Mouse (Mus musculus): ENCODE data around the gene Epor. TPM values are rescaled to one million over a fixed set of nuclear protein-coding genes. Genes with fewer than 3 reads are reported as not detected.

Gene Epor
- total and polyA plus RNA-seq, 2 experiments, result 0.74 to 5.0 TPM

- peak within 1 kb of the TSS; percentile 62 for H3K4me3 ChIP-seq (ENCODE audit: insufficient read depth, low read depth, low read length)
- 9% methylated on average over 57 of the region's 57 CpGs for whole genome bisulfite sequencing
Observed at GRCm38 (mm10) chr9:22002194-22003162, 39.2 kb upstream of the Epor start, which contains the start of the genes Ccdc151 and Prkcsh. Gene Ccdc151 (minus strand): TSS chr9:22002634. Gene Prkcsh (plus strand): TSS chr9:22002806.

GRCm38 (mm10) chr9:22001633-22002032 is 38.3 kb upstream of the Epor start:
- Histone ChIP-seq H3K27ac (replicated peaks; ENCODE audit: insufficient read depth, low read depth, low read length) (no peak overlapping the region), H3K79me2 (ENCODE audit: control insufficient read depth, insufficient read depth, low read length) (0 out of 2 replicates have a peak, but pooled peaks cover 3% of the 10 kb centered on the region), H3K36me3 (ENCODE audit: control insufficient read depth, insufficient read depth, low read length) (no peaks in the 10 kb centered on the region; the same call in 1 of the 2 replicates), H3K27me3 (ENCODE audit: control insufficient read depth, insufficient read depth, low read length) (no peaks in the 10 kb centered on the region), H3K9ac (ENCODE audit: low read depth, low read length) (no peak overlapping the region), H3K4me3 (ENCODE audit: insufficient read depth, low read depth, low read length) (no peak overlapping the region), H3K4me1 (ENCODE audit: control insufficient read depth, insufficient read depth, low read length) (peaks cover 4% of the 10 kb centered on the region; the same call in 1 of the 2 replicates)
- no peak for TF ChIP-seq POLR2A (IDR thresholded peaks at IDR 0.05; ENCODE audit: extremely low read depth, insufficient read depth, low read length)
- no peak for TF ChIP-seq CTCF (IDR thresholded peaks at IDR 0.05; ENCODE audit: low read depth, low read length)
- 90% methylated on average over 4 of the region's 4 CpGs for WGBS
- DNase-seq (ENCODE audit: extremely low read depth, low read depth, low spot score), result no peak

More at GRCm38 (mm10) chr9:22002194-22003162, 39.2 kb upstream of the Epor start, which contains the start of the genes Ccdc151 and Prkcsh:
- peaks cover 3% of the 10 kb centered on the region; the same call in 1 of the 2 replicates for H3K36me3 ChIP-seq (ENCODE audit: control insufficient read depth, insufficient read depth, low read length)
- peak; percentile 99 for DNase-seq (ENCODE audit: extremely low read depth, low read depth, low spot score)
- TF ChIP-seq CTCF (IDR thresholded peaks at IDR 0.05; ENCODE audit: low read depth, low read length), result no peak
- peak; percentile 62; the same call in 1 of the 2 replicates for TF ChIP-seq POLR2A (IDR thresholded peaks at IDR 0.05; ENCODE audit: extremely low read depth, insufficient read depth, low read length)
- peak within 1 kb of the TSS; percentile 54 for H3K9ac ChIP-seq (ENCODE audit: low read depth, low read length)
- peak within 1 kb of the TSS; percentile 24 for H3K27ac ChIP-seq (replicated peaks; ENCODE audit: insufficient read depth, low read depth, low read length)
- H3K79me2 ChIP-seq (ENCODE audit: control insufficient read depth, insufficient read depth, low read length), result 0 out of 2 replicates have a peak, but pooled peaks cover 3% of the 10 kb centered on the region
- no peaks in the 10 kb centered on the region for H3K27me3 ChIP-seq (ENCODE audit: control insufficient read depth, insufficient read depth, low read length)
- peaks cover 4% of the 10 kb centered on the region; the same call in 1 of the 2 replicates for H3K4me1 ChIP-seq (ENCODE audit: control insufficient read depth, insufficient read depth, low read length)

GRCm38 (mm10) chr9:22000296-22000695 is 37.0 kb upstream of the Epor start:
- H3K27ac ChIP-seq (replicated peaks; ENCODE audit: insufficient read depth, low read depth, low read length), result no peak overlapping the region
- TF ChIP-seq POLR2A (IDR thresholded peaks at IDR 0.05; ENCODE audit: extremely low read depth, insufficient read depth, low read length) (no peak), CTCF (IDR thresholded peaks at IDR 0.05; ENCODE audit: low read depth, low read length) (no peak)
- no peaks in the 10 kb centered on the region for H3K27me3 ChIP-seq (ENCODE audit: control insufficient read depth, insufficient read depth, low read length)
- WGBS, result 84% methylated on average over 6 of the region's 6 CpGs
- no peak overlapping the region for H3K9ac ChIP-seq (ENCODE audit: low read depth, low read length)
- DNase-seq (ENCODE audit: extremely low read depth, low read depth, low spot score), result no peak
- H3K4me3 ChIP-seq (ENCODE audit: insufficient read depth, low read depth, low read length), result no peak overlapping the region
- H3K36me3 ChIP-seq (ENCODE audit: control insufficient read depth, insufficient read depth, low read length), result no peaks in the 10 kb centered on the region
- peaks cover 4% of the 10 kb centered on the region; the same call in 1 of the 2 replicates for H3K4me1 ChIP-seq (ENCODE audit: control insufficient read depth, insufficient read depth, low read length)
- 0 out of 2 replicates have a peak, but pooled peaks cover 3% of the 10 kb centered on the region for H3K79me2 ChIP-seq (ENCODE audit: control insufficient read depth, insufficient read depth, low read length)

- Histone ChIP-seq H3K27ac (replicated peaks; ENCODE audit: insufficient read depth, low read depth, low read length) (no peak overlapping the region), H3K27me3 (ENCODE audit: control insufficient read depth, insufficient read depth, low read length) (no peaks in the 10 kb centered on the region), H3K9ac (ENCODE audit: low read depth, low read length) (no peak overlapping the region), H3K79me2 (ENCODE audit: control insufficient read depth, insufficient read depth, low read length) (no peaks in the 10 kb centered on the region), H3K36me3 (ENCODE audit: control insufficient read depth, insufficient read depth, low read length) (no peaks in the 10 kb centered on the region), H3K4me3 (ENCODE audit: insufficient read depth, low read depth, low read length) (no peak overlapping the region), H3K4me1 (ENCODE audit: control insufficient read depth, insufficient read depth, low read length) (peaks cover 11% of the 10 kb centered on the region)
- TF ChIP-seq POLR2A (IDR thresholded peaks at IDR 0.05; ENCODE audit: extremely low read depth, insufficient read depth, low read length), result no peak
- TF ChIP-seq CTCF (IDR thresholded peaks at IDR 0.05; ENCODE audit: low read depth, low read length), result no peak
- 74% methylated on average over 3 of the region's 3 CpGs for WGBS
- DNase-seq (ENCODE audit: extremely low read depth, low read depth, low spot score), result no peak
Observed at GRCm38 (mm10) chr9:21996178-21996867, 33.0 kb upstream of the Epor start.

- WGBS, result 18% methylated on average over 4 of the region's 4 CpGs
- H3K36me3 ChIP-seq (ENCODE audit: control insufficient read depth, insufficient read depth, low read length), result no peaks in the 10 kb centered on the region
- H3K79me2 ChIP-seq (ENCODE audit: control insufficient read depth, insufficient read depth, low read length), result peaks cover 5% of the 10 kb centered on the region; the same call in 1 of the 2 replicates
- no peaks in the 10 kb centered on the region for H3K27me3 ChIP-seq (ENCODE audit: control insufficient read depth, insufficient read depth, low read length)
- peaks cover 24% of the 10 kb centered on the region for H3K4me1 ChIP-seq (ENCODE audit: control insufficient read depth, insufficient read depth, low read length)
- no peak overlapping the region for H3K9ac ChIP-seq (ENCODE audit: low read depth, low read length)
- TF ChIP-seq POLR2A (IDR thresholded peaks at IDR 0.05; ENCODE audit: extremely low read depth, insufficient read depth, low read length) (no peak), CTCF (IDR thresholded peaks at IDR 0.05; ENCODE audit: low read depth, low read length) (no peak)
- H3K27ac ChIP-seq (replicated peaks; ENCODE audit: insufficient read depth, low read depth, low read length), result peak overlapping the region; percentile 78
- no peak overlapping the region for H3K4me3 ChIP-seq (ENCODE audit: insufficient read depth, low read depth, low read length)
- DNase-seq (ENCODE audit: extremely low read depth, low read depth, low spot score), result peak; percentile 97
Observed at GRCm38 (mm10) chr9:21992227-21992626, 28.9 kb upstream of the Epor start.

Measured in liver, adult 2 months (tissue).